Comparison of ENCODE assay signal across 20 mouse cellular contexts in genomic region chr7:96570965-96571364, GRCm38 (mm10).
DNase-seq lines count a peak whose midpoint lies in the region; ATAC-seq and TF ChIP-seq lines count a peak whose summit lies in the region.
"Had no signal": no experiment of that assay in that cellular context is flagged by ENCODE, and none has a peak within 500 bp of the region (broad histone marks: within the 10 kb centered on the region; RNA-seq: fewer than 3 reads in every experiment).

No protein-coding gene starts in this region.

- no peaks in the 10 kb centered on the region for H3K27me3 ChIP-seq in midbrain, postnatal 0 days (ENCODE audit: insufficient read depth, low read length)
- no peaks in the 10 kb centered on the region for H3K27me3 ChIP-seq in midbrain, embryonic 16.5 days (ENCODE audit: control insufficient read depth, insufficient read depth, low read depth, low read length)
- no peaks in the 10 kb centered on the region for H3K27me3 ChIP-seq in kidney, postnatal 0 days (ENCODE audit: insufficient read depth, low read length)
- no peaks in the 10 kb centered on the region for H3K27me3 ChIP-seq in hindbrain, embryonic 14.5 days (ENCODE audit: control insufficient read depth, insufficient read depth, low read length)
- H3K27me3 ChIP-seq: embryonic facial prominence, embryonic 15.5 days; neural tube, embryonic 12.5 days had no signal

- H3K9me3 ChIP-seq in midbrain, postnatal 0 days (ENCODE audit: low read length) = no peaks in the 10 kb centered on the region
- H3K9me3 ChIP-seq in midbrain, embryonic 16.5 days (replicated peaks; ENCODE audit: control insufficient read depth, low read length, poor library complexity, severe bottlenecking) = no peaks in the 10 kb centered on the region
- H3K9me3 ChIP-seq in kidney, postnatal 0 days (replicated peaks; ENCODE audit: low read length) = no peaks in the 10 kb centered on the region
- no peaks in the 10 kb centered on the region for H3K9me3 ChIP-seq in hindbrain, embryonic 14.5 days (ENCODE audit: control insufficient read depth, low read length)
- H3K9me3 ChIP-seq: embryonic facial prominence, embryonic 15.5 days; hindbrain, embryonic 13.5 days; limb, embryonic 13.5 days; neural tube, embryonic 12.5 days had no signal

- no peak overlapping the region for H3K4me2 ChIP-seq in midbrain, postnatal 0 days (ENCODE audit: low read depth, low read length, poor library complexity, severe bottlenecking)
- no peak overlapping the region for H3K4me2 ChIP-seq in midbrain, embryonic 16.5 days (ENCODE audit: low read length)
- H3K4me2 ChIP-seq in kidney, postnatal 0 days (ENCODE audit: low read length) = no peak overlapping the region
- H3K4me2 ChIP-seq in hindbrain, embryonic 14.5 days (replicated peaks) = no peak overlapping the region
- H3K4me2 ChIP-seq: embryonic facial prominence, embryonic 15.5 days; hindbrain, embryonic 13.5 days; limb, embryonic 13.5 days; neural tube, embryonic 12.5 days had no signal

- H3K4me1 ChIP-seq in midbrain, postnatal 0 days (ENCODE audit: insufficient read depth, low read length) = no peaks in the 10 kb centered on the region; the same call in 1 of the 2 replicates
- H3K4me1 ChIP-seq in midbrain, embryonic 16.5 days (ENCODE audit: control insufficient read depth, insufficient read depth, low read length) = no peaks in the 10 kb centered on the region; the same call in 1 of the 2 replicates
- peaks cover 8% of the 10 kb centered on the region; the same call in 1 of the 2 replicates for H3K4me1 ChIP-seq in kidney, postnatal 0 days (replicated peaks; ENCODE audit: insufficient read depth, low read length)
- 0 out of 2 replicates have a peak, but pooled peaks cover 6% of the 10 kb centered on the region for H3K4me1 ChIP-seq in hindbrain, embryonic 14.5 days (replicated peaks; ENCODE audit: control insufficient read depth, insufficient read depth, low read length)

- no peak; the same call in 1 of the 2 replicates for TF ChIP-seq CTCF in midbrain, postnatal 0 days (IDR thresholded peaks at IDR 0.05)
- peak; percentile 42 for TF ChIP-seq CTCF in kidney, postnatal 0 days (IDR thresholded peaks at IDR 0.05; ENCODE audit: low read depth)

- no peak overlapping the region for H3K27ac ChIP-seq in midbrain, postnatal 0 days (ENCODE audit: low read depth, low read length)
- no peak overlapping the region for H3K27ac ChIP-seq in midbrain, embryonic 16.5 days (ENCODE audit: low read length)
- H3K27ac ChIP-seq in kidney, postnatal 0 days = no peak overlapping the region
- no peak overlapping the region for H3K27ac ChIP-seq in hindbrain, embryonic 14.5 days
- H3K27ac ChIP-seq: embryonic facial prominence, embryonic 15.5 days; hindbrain, embryonic 13.5 days; limb, embryonic 13.5 days; liver, embryonic 14.5 days; neural tube, embryonic 12.5 days had no signal

- no peak overlapping the region for H3K4me3 ChIP-seq in midbrain, postnatal 0 days (ENCODE audit: low read depth, low read length)
- no peak overlapping the region for H3K4me3 ChIP-seq in midbrain, embryonic 16.5 days (ENCODE audit: low read depth, low read length)
- no peak overlapping the region for H3K4me3 ChIP-seq in kidney, postnatal 0 days (replicated peaks; ENCODE audit: low read depth, low read length)
- H3K4me3 ChIP-seq in hindbrain, embryonic 14.5 days (replicated peaks; ENCODE audit: low read length) = no peak overlapping the region
- H3K4me3 ChIP-seq: embryonic facial prominence, embryonic 15.5 days; hindbrain, embryonic 13.5 days; limb, embryonic 13.5 days; neural tube, embryonic 12.5 days had no signal

- DNase-seq in midbrain, postnatal 0 days (ENCODE audit: low spot score) = peak; percentile 16
- peak; percentile 79 for DNase-seq in kidney, adult 11 months
- peak; percentile 59 for DNase-seq in kidney, postnatal 0 days (ENCODE audit: low spot score)
- DNase-seq in retina, embryonic 14.5 days (ENCODE audit: low spot score) = no peak
- no peak for DNase-seq in T-cell, adult 2 months (ENCODE audit: low spot score)
- no peak for DNase-seq in right cerebral cortex, postnatal 14 days
- DNase-seq in hindbrain, embryonic 14.5 days (ENCODE audit: low spot score) = no peak
- DNase-seq: adrenal gland, postnatal 14 days; cerebellum, adult 2 months; gastrocnemius, postnatal 10 days; layer of hippocampus, adult 9-11 months; lung, postnatal 10 days; thymus, adult 2 months had no signal

- H3K36me3 ChIP-seq in midbrain, postnatal 0 days (ENCODE audit: insufficient read depth, low read length) = no peaks in the 10 kb centered on the region
- H3K36me3 ChIP-seq in midbrain, embryonic 16.5 days (ENCODE audit: control insufficient read depth, insufficient read depth, low read length) = no peaks in the 10 kb centered on the region
- no peaks in the 10 kb centered on the region for H3K36me3 ChIP-seq in kidney, postnatal 0 days (ENCODE audit: insufficient read depth, low read length)
- H3K36me3 ChIP-seq in hindbrain, embryonic 14.5 days (replicated peaks; ENCODE audit: control insufficient read depth, insufficient read depth) = no peaks in the 10 kb centered on the region
- H3K36me3 ChIP-seq: embryonic facial prominence, embryonic 15.5 days; hindbrain, embryonic 13.5 days; limb, embryonic 13.5 days; neural tube, embryonic 12.5 days had no signal

- ATAC-seq in midbrain, postnatal 0 days (ENCODE audit: low FRiP score) = no peak
- no peak for ATAC-seq in midbrain, embryonic 16.5 days
- ATAC-seq in kidney, postnatal 0 days (replicated peaks; ENCODE audit: low FRiP score, low read depth) = peak; percentile 77
- ATAC-seq in hindbrain, embryonic 14.5 days (ENCODE audit: low FRiP score) = no peak
- ATAC-seq: intestine, embryonic 16.5 days had no signal

- H3K9ac ChIP-seq in midbrain, postnatal 0 days (replicated peaks; ENCODE audit: low read length, poor library complexity, severe bottlenecking) = no peak overlapping the region
- no peak overlapping the region for H3K9ac ChIP-seq in midbrain, embryonic 16.5 days (ENCODE audit: low read depth, low read length)
- H3K9ac ChIP-seq in kidney, postnatal 0 days (ENCODE audit: low read depth, low read length) = no peak overlapping the region
- no peak overlapping the region for H3K9ac ChIP-seq in hindbrain, embryonic 14.5 days
- H3K9ac ChIP-seq: embryonic facial prominence, embryonic 15.5 days; hindbrain, embryonic 13.5 days; limb, embryonic 13.5 days; liver, embryonic 14.5 days; neural tube, embryonic 12.5 days had no signal

Comparison
In these comparisons a context has a peak if more than half of its experiments do, and no peak if none do; other contexts are left out.
1. DNase-seq: peak in midbrain, postnatal 0 days (single experiment), kidney, adult 11 months (single experiment) and kidney, postnatal 0 days (single experiment); none in retina, embryonic 14.5 days (single experiment), T-cell, adult 2 months (single experiment), right cerebral cortex, postnatal 14 days (single experiment) and hindbrain, embryonic 14.5 days (single experiment).